Mouse (Mus musculus) thymus, adult 2 months (tissue): Measurements from ENCODE around the gene Brd3.

Experiments
- CTCF ChIP-seq: fragments of 200-500 bp; IDR thresholded peaks from 2 replicates; pipeline ENCODE4 v1.5.1; 2012; ENCODE audit warnings: mild to moderate bottlenecking, control low read depth, low read length, moderate library complexity, borderline replicate concordance; ENCODE audit not compliant: control insufficient read depth, poor library complexity, insufficient read depth; ENCODE audit errors: extremely low read depth
- POLR2A ChIP-seq: fragments of 200-500 bp; IDR thresholded peaks from 2 replicates; pipeline ENCODE4 v1.6.1; 2012; ENCODE audit warnings: mild to moderate bottlenecking, low read length, control low read depth, moderate library complexity; ENCODE audit not compliant: control insufficient read depth, poor library complexity, insufficient read depth; ENCODE audit errors: extremely low read depth

GRCm38 (mm10) chr2:27514639-27515328 is 7.3 kb upstream of the Brd3 start, which contains the start of gene Wdr5:
- TF ChIP-seq CTCF (no peak), POLR2A (peak; percentile 45; the same call in 1 of the 2 replicates)
